Comparison of ENCODE assay signal across 4 mouse cellular contexts in genomic region chr15:80122431-80122830, GRCm38 (mm10). TPM values are rescaled to one million over a fixed set of nuclear protein-coding genes. Genes with fewer than 3 reads are reported as not detected.
"Had no signal": no experiment of that assay in that cellular context is flagged by ENCODE, and none has a peak within 500 bp of the region (broad histone marks: within the 10 kb centered on the region; RNA-seq: fewer than 3 reads in every experiment).

No protein-coding gene starts in this region.

RNA-seq across cellular contexts. Expression of gene Syngr1, which starts 31.3 kb away (rescaled TPM):
- total RNA-seq: monocyte, adult 5-6 weeks had no signal

RNA-seq across cellular contexts. Expression of gene Mgat3, which starts 51.1 kb away (rescaled TPM):
- total RNA-seq: megakaryocyte progenitor cell, adult 5-6 weeks; megakaryocyte, adult 5-6 weeks; megakaryocyte-erythroid progenitor cell, adult 5-6 weeks; monocyte, adult 5-6 weeks had no signal
